Mouse (Mus musculus) lung, postnatal 0 days (tissue): Measurements from ENCODE around the gene Madd.

Experiments
- CTCF ChIP-seq: IDR thresholded peaks from 2 replicates; pipeline ENCODE4 v1.5.1; 2016; ENCODE audit warnings: antibody characterized with exemption, mild to moderate bottlenecking
- EP300 ChIP-seq: IDR thresholded peaks from 2 replicates; pipeline ENCODE4 v1.6.1; 2016; ENCODE audit warnings: antibody characterized with exemption, mild to moderate bottlenecking, control low read depth

DNA sequence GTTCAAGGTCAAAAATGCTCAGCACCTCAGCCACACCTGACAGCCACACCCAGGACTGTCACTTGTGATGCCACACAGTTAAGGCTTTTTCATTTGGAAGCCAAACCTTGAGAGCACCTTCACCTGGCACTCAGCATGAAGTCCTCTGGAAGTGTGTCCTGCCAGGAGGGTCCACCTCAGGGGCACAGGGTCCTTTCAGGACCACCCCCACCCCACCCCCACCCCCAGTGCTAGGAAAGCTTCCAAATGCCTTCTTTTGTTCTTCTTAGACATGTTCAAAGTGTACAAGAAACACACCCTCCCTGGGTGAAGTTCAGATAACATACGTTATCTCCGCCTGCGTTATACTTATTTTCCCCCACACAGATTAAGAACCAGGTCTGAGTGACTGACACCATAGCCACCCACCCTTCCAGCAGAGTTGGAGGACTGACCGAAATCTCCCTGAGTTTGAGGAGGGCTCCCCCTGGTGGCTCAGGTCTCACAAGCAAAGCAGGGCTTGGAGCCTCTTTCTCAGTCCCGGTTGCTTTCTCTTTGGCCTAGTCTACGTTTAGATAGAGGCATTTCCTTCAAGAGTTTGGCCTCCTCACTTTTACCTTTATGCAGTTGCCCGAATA, 82.4 kb downstream of the Madd start:
- TF ChIP-seq CTCF (peak; percentile 98), EP300 (no peak)
